Mouse (Mus musculus): ENCODE measurements around the gene Scrn2. TPM values are rescaled to one million over a fixed set of nuclear protein-coding genes. Genes with fewer than 3 reads are reported as not detected.

Gene Scrn2
- polyA plus RNA-seq, 1 experiment from 2014 or later: 20.3 TPM

- peak overlapping the region; percentile 37 for H3K4me3 ChIP-seq (replicated peaks; ENCODE audit: low read length)
- H3K27ac ChIP-seq (ENCODE audit: low read length): peak overlapping the region; percentile 93
- peak overlapping the region; percentile 61 for H3K4me2 ChIP-seq (ENCODE audit: low read depth, low read length)
- peaks cover 27% of the 10 kb centered on the region for H3K27me3 ChIP-seq (ENCODE audit: control insufficient read depth, insufficient read depth, low read length)
- 3% methylated on average over 17 of the region's 17 CpGs for WGBS
- H3K9ac ChIP-seq (ENCODE audit: low read length): peak overlapping the region; percentile 72
- peak; percentile 63 for ATAC-seq (ENCODE audit: insufficient read depth, low FRiP score)
- H3K4me1 ChIP-seq (ENCODE audit: control insufficient read depth, insufficient read depth, low read length): peaks cover 22% of the 10 kb centered on the region
- H3K36me3 ChIP-seq (ENCODE audit: control insufficient read depth, insufficient read depth, low read length): no peaks in the 10 kb centered on the region
- no peaks in the 10 kb centered on the region for H3K9me3 ChIP-seq (replicated peaks; ENCODE audit: control insufficient read depth, low read length)
These were observed 3.9 kb upstream of the Scrn2 start for GRCm38 (mm10) chr11:97025721-97026344.

- ATAC-seq (ENCODE audit: insufficient read depth, low FRiP score): no peak
- Histone ChIP-seq H3K36me3 (ENCODE audit: control insufficient read depth, insufficient read depth, low read length) (no peaks in the 10 kb centered on the region), H3K27ac (ENCODE audit: low read length) (no peak overlapping the region), H3K9me3 (replicated peaks; ENCODE audit: control insufficient read depth, low read length) (no peaks in the 10 kb centered on the region), H3K4me3 (replicated peaks; ENCODE audit: low read length) (peak overlapping the region; percentile 61), H3K4me1 (ENCODE audit: control insufficient read depth, insufficient read depth, low read length) (peaks cover 11% of the 10 kb centered on the region), H3K4me2 (ENCODE audit: low read depth, low read length) (peak overlapping the region; percentile 83), H3K27me3 (ENCODE audit: control insufficient read depth, insufficient read depth, low read length) (no peaks in the 10 kb centered on the region), H3K9ac (ENCODE audit: low read length) (peak overlapping the region; percentile 78)
- WGBS: 16% methylated on average over 15 of the region's 15 CpGs
These were observed 688 bp downstream of the Scrn2 start for GRCm38 (mm10) chr11:97030426-97030825.

- Histone ChIP-seq H3K4me1 (ENCODE audit: control insufficient read depth, insufficient read depth, low read length) (peaks cover 6% of the 10 kb centered on the region), H3K4me3 (replicated peaks; ENCODE audit: low read length) (no peak overlapping the region), H3K9ac (ENCODE audit: low read length) (no peak overlapping the region), H3K4me2 (ENCODE audit: low read depth, low read length) (no peak overlapping the region), H3K27me3 (ENCODE audit: control insufficient read depth, insufficient read depth, low read length) (no peaks in the 10 kb centered on the region), H3K27ac (ENCODE audit: low read length) (no peak overlapping the region), H3K36me3 (ENCODE audit: control insufficient read depth, insufficient read depth, low read length) (no peaks in the 10 kb centered on the region), H3K9me3 (replicated peaks; ENCODE audit: control insufficient read depth, low read length) (no peaks in the 10 kb centered on the region)
- WGBS: 79% methylated on average over 12 of the region's 12 CpGs
- ATAC-seq (ENCODE audit: insufficient read depth, low FRiP score): no peak
These were observed 2.2 kb downstream of the Scrn2 start for GRCm38 (mm10) chr11:97031977-97032376.

- Histone ChIP-seq H3K4me2 (ENCODE audit: low read depth, low read length) (no peak overlapping the region), H3K27ac (ENCODE audit: low read length) (no peak overlapping the region), H3K9ac (ENCODE audit: low read length) (no peak overlapping the region), H3K4me3 (replicated peaks; ENCODE audit: low read length) (no peak overlapping the region), H3K9me3 (replicated peaks; ENCODE audit: control insufficient read depth, low read length) (no peaks in the 10 kb centered on the region), H3K36me3 (ENCODE audit: control insufficient read depth, insufficient read depth, low read length) (no peaks in the 10 kb centered on the region), H3K4me1 (ENCODE audit: control insufficient read depth, insufficient read depth, low read length) (peaks cover 6% of the 10 kb centered on the region), H3K27me3 (ENCODE audit: control insufficient read depth, insufficient read depth, low read length) (no peaks in the 10 kb centered on the region)
- 97% methylated on average over 4 of the region's 4 CpGs for WGBS
- ATAC-seq (ENCODE audit: insufficient read depth, low FRiP score): no peak
These were observed 2.8 kb downstream of the Scrn2 start for GRCm38 (mm10) chr11:97032499-97032898.

- WGBS: 92% methylated on average over 4 of the region's 4 CpGs
- no peak for ATAC-seq (ENCODE audit: insufficient read depth, low FRiP score)
- Histone ChIP-seq H3K36me3 (ENCODE audit: control insufficient read depth, insufficient read depth, low read length) (no peaks in the 10 kb centered on the region), H3K9me3 (replicated peaks; ENCODE audit: control insufficient read depth, low read length) (no peaks in the 10 kb centered on the region), H3K4me1 (ENCODE audit: control insufficient read depth, insufficient read depth, low read length) (peaks cover 6% of the 10 kb centered on the region), H3K9ac (ENCODE audit: low read length) (no peak overlapping the region), H3K27ac (ENCODE audit: low read length) (no peak overlapping the region), H3K4me2 (ENCODE audit: low read depth, low read length) (no peak overlapping the region), H3K27me3 (ENCODE audit: control insufficient read depth, insufficient read depth, low read length) (no peaks in the 10 kb centered on the region), H3K4me3 (replicated peaks; ENCODE audit: low read length) (no peak overlapping the region)
These were observed 4.0 kb downstream of the Scrn2 start for GRCm38 (mm10) chr11:97033781-97034180.

- H3K36me3 ChIP-seq (ENCODE audit: control insufficient read depth, insufficient read depth, low read length): no peaks in the 10 kb centered on the region
- no peaks in the 10 kb centered on the region for H3K27me3 ChIP-seq (ENCODE audit: control insufficient read depth, insufficient read depth, low read length)
- ATAC-seq (ENCODE audit: insufficient read depth, low FRiP score): no peak
- H3K4me2 ChIP-seq (ENCODE audit: low read depth, low read length): no peak overlapping the region
- WGBS: 76% methylated on average over 5 of the region's 5 CpGs
- no peaks in the 10 kb centered on the region for H3K9me3 ChIP-seq (replicated peaks; ENCODE audit: control insufficient read depth, low read length)
- H3K9ac ChIP-seq (ENCODE audit: low read length): no peak overlapping the region
- no peak overlapping the region for H3K4me3 ChIP-seq (replicated peaks; ENCODE audit: low read length)
- no peak overlapping the region for H3K27ac ChIP-seq (ENCODE audit: low read length)
- 0 out of 2 replicates have a peak, but pooled peaks cover 2% of the 10 kb centered on the region for H3K4me1 ChIP-seq (ENCODE audit: control insufficient read depth, insufficient read depth, low read length)
These were observed 6.4 kb downstream of the Scrn2 start for GRCm38 (mm10) chr11:97036141-97036540.

- H3K9me3 ChIP-seq (replicated peaks; ENCODE audit: control insufficient read depth, low read length): no peaks in the 10 kb centered on the region
- H3K4me2 ChIP-seq (ENCODE audit: low read depth, low read length): no peak overlapping the region
- H3K36me3 ChIP-seq (ENCODE audit: control insufficient read depth, insufficient read depth, low read length): no peaks in the 10 kb centered on the region
- H3K4me3 ChIP-seq (replicated peaks; ENCODE audit: low read length): no peak overlapping the region
- H3K4me1 ChIP-seq (ENCODE audit: control insufficient read depth, insufficient read depth, low read length): peaks cover 10% of the 10 kb centered on the region
- H3K27me3 ChIP-seq (ENCODE audit: control insufficient read depth, insufficient read depth, low read length): no peaks in the 10 kb centered on the region
- H3K27ac ChIP-seq (ENCODE audit: low read length): no peak overlapping the region
- ATAC-seq (ENCODE audit: insufficient read depth, low FRiP score): no peak
- WGBS: 56% methylated on average over 7 of the region's 7 CpGs
- H3K9ac ChIP-seq (ENCODE audit: low read length): no peak overlapping the region
These were observed 9.1 kb downstream of the Scrn2 start for GRCm38 (mm10) chr11:97038881-97039280.

GRCm38 (mm10) chr11:97040301-97041021, 10.7 kb downstream of the Scrn2 start:
- H3K9me3 ChIP-seq (replicated peaks; ENCODE audit: control insufficient read depth, low read length): no peaks in the 10 kb centered on the region
- peak overlapping the region; percentile 98 for H3K4me2 ChIP-seq (ENCODE audit: low read depth, low read length)
- peak overlapping the region; percentile 64 for H3K9ac ChIP-seq (ENCODE audit: low read length)
- H3K4me1 ChIP-seq (ENCODE audit: control insufficient read depth, insufficient read depth, low read length): peaks cover 10% of the 10 kb centered on the region
- 41% methylated on average over 12 of the region's 12 CpGs for WGBS
- no peak for ATAC-seq (ENCODE audit: insufficient read depth, low FRiP score)
- peak overlapping the region; percentile 76 for H3K4me3 ChIP-seq (replicated peaks; ENCODE audit: low read length)
- H3K27ac ChIP-seq (ENCODE audit: low read length): no peak overlapping the region
- H3K27me3 ChIP-seq (ENCODE audit: control insufficient read depth, insufficient read depth, low read length): no peaks in the 10 kb centered on the region
- peaks cover 4% of the 10 kb centered on the region; the same call in 1 of the 2 replicates for H3K36me3 ChIP-seq (ENCODE audit: control insufficient read depth, insufficient read depth, low read length)

Measured in stomach, embryonic 16.5 days (tissue).